Mouse (Mus musculus) thymus, adult 2 months (tissue): ENCODE results near the gene Myh9.

Source experiments
- CTCF ChIP-seq: fragments of 200-500 bp; IDR thresholded peaks from 2 replicates; pipeline ENCODE4 v1.5.1; 2012; ENCODE audit warnings: mild to moderate bottlenecking, control low read depth, low read length, moderate library complexity, borderline replicate concordance; ENCODE audit not compliant: control insufficient read depth, poor library complexity, insufficient read depth; ENCODE audit errors: extremely low read depth
- POLR2A ChIP-seq: fragments of 200-500 bp; IDR thresholded peaks from 2 replicates; pipeline ENCODE4 v1.6.1; 2012; ENCODE audit warnings: mild to moderate bottlenecking, low read length, control low read depth, moderate library complexity; ENCODE audit not compliant: control insufficient read depth, poor library complexity, insufficient read depth; ENCODE audit errors: extremely low read depth

DNA sequence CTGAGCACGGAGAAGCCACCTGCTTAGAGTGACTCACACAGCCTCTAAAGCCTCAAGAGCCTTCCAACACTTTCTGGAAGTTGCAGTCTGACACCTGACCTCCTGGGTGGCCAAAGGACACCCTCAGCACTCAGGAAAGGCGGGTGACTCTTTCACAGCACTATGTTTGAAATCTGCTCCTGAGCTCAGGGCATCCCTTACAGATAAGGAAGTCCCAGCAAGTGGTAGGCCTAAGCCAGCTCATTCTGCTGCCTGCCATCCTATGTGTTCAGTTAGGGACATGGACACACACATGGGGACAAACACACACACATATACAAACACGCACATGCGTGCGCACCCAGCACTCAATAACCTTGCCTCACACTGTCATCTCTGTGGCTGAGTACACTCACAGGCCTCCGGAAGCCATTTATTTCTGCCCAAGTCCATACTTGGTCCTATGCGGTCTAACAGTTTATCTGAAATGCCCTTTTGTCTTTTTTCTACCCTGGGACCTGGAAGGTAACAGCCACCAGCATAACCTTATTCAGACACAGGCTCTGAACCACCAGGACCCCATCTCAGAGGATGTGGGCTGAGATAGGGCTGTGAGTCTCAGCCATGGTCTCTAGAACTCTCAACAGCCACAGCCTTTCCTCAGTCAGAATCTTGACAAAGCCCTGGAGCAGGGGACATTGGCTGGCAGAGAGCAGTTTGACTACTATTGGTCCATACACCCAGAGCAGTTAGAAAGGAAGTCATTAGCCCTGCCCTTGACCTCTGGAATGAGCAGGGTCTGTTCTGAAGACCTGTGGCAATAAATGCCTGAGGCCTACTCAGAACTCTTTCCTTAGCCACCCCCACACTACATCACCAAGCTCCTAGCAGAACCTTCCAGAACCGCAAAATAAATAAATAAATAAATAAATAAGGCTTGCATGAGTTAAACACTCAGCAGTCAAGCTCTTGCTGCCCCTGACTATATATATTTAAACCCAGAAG is 42.2 kb downstream of the Myh9 start:
- TF ChIP-seq POLR2A (no peak), CTCF (no peak)
